Comparison of ENCODE assay signal across 9 mouse cellular contexts in the genomic region with DNA sequence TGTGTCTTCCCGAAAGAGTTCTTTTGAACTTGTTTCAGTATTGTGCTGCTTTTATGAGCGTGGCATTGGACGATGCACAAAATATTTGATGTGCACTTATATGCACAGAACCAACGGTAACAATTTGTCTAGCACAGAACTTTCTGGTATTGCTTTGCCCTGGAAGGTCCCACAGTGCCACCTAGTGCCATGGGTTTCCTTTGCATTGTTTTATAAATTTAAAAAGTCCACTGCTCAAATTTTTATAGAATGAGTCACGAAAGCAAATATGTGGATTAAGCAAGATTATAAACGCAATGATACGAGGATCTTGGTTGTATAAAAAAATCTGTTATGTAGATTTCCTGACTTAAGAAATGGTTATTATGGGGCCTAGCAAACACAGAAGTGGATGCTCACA.
DNase-seq lines count a peak whose midpoint lies in the region; ATAC-seq lines count a peak whose summit lies in the region.
"Had no signal": no experiment of that assay in that cellular context is flagged by ENCODE, and none has a peak within 500 bp of the region (broad histone marks: within the 10 kb centered on the region; RNA-seq: fewer than 3 reads in every experiment).

No protein-coding gene starts in this region.

- H3K9ac ChIP-seq in liver, embryonic 11.5 days (ENCODE audit: low read depth, low read length): no peak overlapping the region
- H3K9ac ChIP-seq: neural tube, embryonic 12.5 days had no signal

- no peak overlapping the region for H3K27ac ChIP-seq in liver, embryonic 11.5 days (ENCODE audit: low read depth, low read length)
- H3K27ac ChIP-seq in embryonic facial prominence, embryonic 10.5 days (replicated peaks): no peak overlapping the region
- H3K27ac ChIP-seq in forebrain, embryonic 10.5 days: no peak overlapping the region
- H3K27ac ChIP-seq: neural tube, embryonic 12.5 days had no signal

- no peak for ATAC-seq in liver, embryonic 11.5 days (replicated peaks; ENCODE audit: low FRiP score)

- WGBS in liver, embryonic 11.5 days: 59% methylated on average over 7 of the region's 7 CpGs
- 70% methylated on average over 7 of the region's 7 CpGs for WGBS in embryonic facial prominence, embryonic 10.5 days
- WGBS in forebrain, embryonic 10.5 days: 76% methylated on average over 7 of the region's 7 CpGs

- no peak overlapping the region for H3K4me3 ChIP-seq in liver, embryonic 11.5 days (ENCODE audit: low read depth, low read length)
- no peak overlapping the region for H3K4me3 ChIP-seq in embryonic facial prominence, embryonic 10.5 days
- H3K4me3 ChIP-seq in forebrain, embryonic 10.5 days: no peak overlapping the region
- H3K4me3 ChIP-seq: neural tube, embryonic 12.5 days had no signal

- H3K27me3 ChIP-seq in liver, embryonic 11.5 days (replicated peaks; ENCODE audit: control insufficient read depth, insufficient read depth, low read length): no peaks in the 10 kb centered on the region
- H3K27me3 ChIP-seq in embryonic facial prominence, embryonic 10.5 days (replicated peaks; ENCODE audit: low read depth, poor library complexity, severe bottlenecking): no peaks in the 10 kb centered on the region
- H3K27me3 ChIP-seq in forebrain, embryonic 10.5 days (ENCODE audit: poor library complexity, severe bottlenecking): no peaks in the 10 kb centered on the region
- H3K27me3 ChIP-seq: neural tube, embryonic 12.5 days had no signal

- H3K4me1 ChIP-seq in liver, embryonic 11.5 days (replicated peaks; ENCODE audit: control insufficient read depth, insufficient read depth, low read length): 0 out of 2 replicates have a peak, but pooled peaks cover 4% of the 10 kb centered on the region
- peaks cover 15% of the 10 kb centered on the region for H3K4me1 ChIP-seq in embryonic facial prominence, embryonic 10.5 days
- 0 out of 2 replicates have a peak, but pooled peaks cover 3% of the 10 kb centered on the region for H3K4me1 ChIP-seq in forebrain, embryonic 10.5 days

- no peaks in the 10 kb centered on the region for H3K9me3 ChIP-seq in liver, embryonic 11.5 days (ENCODE audit: control insufficient read depth, low read length)
- peaks cover 5% of the 10 kb centered on the region for H3K9me3 ChIP-seq in embryonic facial prominence, embryonic 10.5 days
- peaks cover 6% of the 10 kb centered on the region; the same call in 1 of the 2 replicates for H3K9me3 ChIP-seq in forebrain, embryonic 10.5 days

- H3K4me2 ChIP-seq in liver, embryonic 11.5 days: no peak overlapping the region
- H3K4me2 ChIP-seq: neural tube, embryonic 12.5 days had no signal

- peak; percentile 47 for DNase-seq in liver
- DNase-seq in liver, embryonic 11.5 days (ENCODE audit: low spot score): no peak
- peak; percentile 76 to 94 for DNase-seq in adrenal gland, adult (ENCODE audit: inconsistent age in 2 of 2, low spot score in 1 of 2)
- peak; percentile 32 for DNase-seq in embryonic facial prominence, embryonic 10.5 days (ENCODE audit: low spot score)
- peak; percentile 76 for DNase-seq in kidney, postnatal 14 days
- DNase-seq in lung, adult 18-20 months: peak; percentile 67 to 83
- peak; percentile 33 to 41 for DNase-seq in right cerebral cortex, postnatal 36 days (ENCODE audit: low spot score in 2 of 2)
- no peak for DNase-seq in forebrain, embryonic 10.5 days (ENCODE audit: extremely low spot score, low spot score)

- no peaks in the 10 kb centered on the region; the same call in 1 of the 2 replicates for H3K36me3 ChIP-seq in liver, embryonic 11.5 days (ENCODE audit: control insufficient read depth, insufficient read depth, low read length)
- H3K36me3 ChIP-seq in embryonic facial prominence, embryonic 10.5 days (replicated peaks): peaks cover 4% of the 10 kb centered on the region
- peaks cover 4% of the 10 kb centered on the region for H3K36me3 ChIP-seq in forebrain, embryonic 10.5 days (replicated peaks)
- H3K36me3 ChIP-seq: neural tube, embryonic 12.5 days had no signal

Comparison
In these comparisons a context has a peak if more than half of its experiments do, and no peak if none do; other contexts are left out.
1. DNase-seq: peak in liver (single experiment), adrenal gland, adult (2 of 2), embryonic facial prominence, embryonic 10.5 days (single experiment), kidney, postnatal 14 days (single experiment), lung, adult 18-20 months (2 of 2) and right cerebral cortex, postnatal 36 days (2 of 2); none in liver, embryonic 11.5 days (single experiment) and forebrain, embryonic 10.5 days (single experiment).